Mouse (Mus musculus): ENCODE results near the gene Prkca. TPM values are rescaled to one million over a fixed set of nuclear protein-coding genes. Genes with fewer than 3 reads are reported as not detected.

Prkca gene
- total RNA-seq, 1 experiment, result 8.4 TPM

GRCm38 (mm10) chr11:108267066-108267465 is 76.7 kb downstream of the Prkca start:
- Histone ChIP-seq H3K4me3 (ENCODE audit: insufficient read depth in 1 of 2, low read depth in 1 of 2, low read length in 2 of 2, poor library complexity in 1 of 2, severe bottlenecking in 1 of 2) (no peak overlapping the region), H3K9me3 (ENCODE audit: control insufficient read depth, insufficient read depth, low read depth, low read length) (no peaks in the 10 kb centered on the region), H3K27ac (ENCODE audit: insufficient read depth, low read depth, low read length, poor library complexity, severe bottlenecking) (no peak overlapping the region), H3K36me3 (ENCODE audit: control insufficient read depth, insufficient read depth, low read length, poor library complexity, severe bottlenecking) (no peaks in the 10 kb centered on the region), H3K4me1 (ENCODE audit: control insufficient read depth in 2 of 2, insufficient read depth in 2 of 2, low read length in 2 of 2, poor library complexity in 1 of 2) (peaks cover 0 to 17% of the 10 kb centered on the region in 2 experiments; a peak in 2 of 4 replicates), H3K9ac (ENCODE audit: insufficient read depth, low read depth, low read length, poor library complexity, severe bottlenecking) (no peak overlapping the region)
- no peak for DNase-seq (ENCODE audit: low read depth, low spot score)
- TF ChIP-seq HCFC1 (IDR thresholded peaks at IDR 0.05; ENCODE audit: borderline replicate concordance, insufficient read depth, low read length), result no peak
- in situ Hi-C loops (cut with MboI; ENCODE audit: low sequenced_read_pairs in 2 of 2, unreplicated experiment in 2 of 2), result no loop called here

GRCm38 (mm10) chr11:108263868-108264267 is 79.9 kb downstream of the Prkca start:
- no peak overlapping the region for H3K27ac ChIP-seq (ENCODE audit: insufficient read depth, low read depth, low read length, poor library complexity, severe bottlenecking)
- TF ChIP-seq ZNF384 (IDR thresholded peaks at IDR 0.05; ENCODE audit: low read depth, low read length), result no peak
- TF ChIP-seq MAFK (IDR thresholded peaks at IDR 0.05; ENCODE audit: insufficient read depth, low read depth, low read length), result no peak
- TF ChIP-seq HCFC1 (IDR thresholded peaks at IDR 0.05; ENCODE audit: borderline replicate concordance, insufficient read depth, low read length), result no peak
- TF ChIP-seq CHD2 (IDR thresholded peaks at IDR 0.05; ENCODE audit: low read depth, low read length), result no peak
- no peak for TF ChIP-seq ZC3H11A (IDR thresholded peaks at IDR 0.05; ENCODE audit: borderline replicate concordance, low read depth, low read length)
- no peaks in the 10 kb centered on the region for H3K9me3 ChIP-seq (ENCODE audit: control insufficient read depth, insufficient read depth, low read depth, low read length)
- no peaks in the 10 kb centered on the region for H3K36me3 ChIP-seq (ENCODE audit: control insufficient read depth, insufficient read depth, low read length, poor library complexity, severe bottlenecking)
- no peak overlapping the region for H3K4me3 ChIP-seq (ENCODE audit: insufficient read depth in 1 of 2, low read depth in 1 of 2, low read length in 2 of 2, poor library complexity in 1 of 2, severe bottlenecking in 1 of 2)
- H3K4me1 ChIP-seq (ENCODE audit: control insufficient read depth in 2 of 2, insufficient read depth in 2 of 2, low read length in 2 of 2, poor library complexity in 1 of 2), result peaks cover 0 to 9% of the 10 kb centered on the region in 2 experiments; a peak in 1 of 4 replicates
- no peak for DNase-seq (ENCODE audit: low read depth, low spot score)
- in situ Hi-C loops (cut with MboI; ENCODE audit: low sequenced_read_pairs in 2 of 2, unreplicated experiment in 2 of 2), result no loop called here
- no peak overlapping the region for H3K9ac ChIP-seq (ENCODE audit: insufficient read depth, low read depth, low read length, poor library complexity, severe bottlenecking)

- Histone ChIP-seq H3K27ac (ENCODE audit: insufficient read depth, low read depth, low read length, poor library complexity, severe bottlenecking) (no peak overlapping the region), H3K9ac (ENCODE audit: insufficient read depth, low read depth, low read length, poor library complexity, severe bottlenecking) (no peak overlapping the region), H3K4me1 (ENCODE audit: control insufficient read depth in 2 of 2, insufficient read depth in 2 of 2, low read length in 2 of 2, poor library complexity in 1 of 2) (peaks cover 0 to 6% of the 10 kb centered on the region in 2 experiments; a peak in 1 of 4 replicates), H3K4me3 (ENCODE audit: insufficient read depth in 1 of 2, low read depth in 1 of 2, low read length in 2 of 2, poor library complexity in 1 of 2, severe bottlenecking in 1 of 2) (no peak overlapping the region), H3K9me3 (ENCODE audit: control insufficient read depth, insufficient read depth, low read depth, low read length) (no peaks in the 10 kb centered on the region), H3K36me3 (ENCODE audit: control insufficient read depth, insufficient read depth, low read length, poor library complexity, severe bottlenecking) (no peaks in the 10 kb centered on the region)
- in situ Hi-C loops (cut with MboI; ENCODE audit: low sequenced_read_pairs in 2 of 2, unreplicated experiment in 2 of 2), result no loop called here
- DNase-seq (ENCODE audit: low read depth, low spot score), result no peak
- no peak for TF ChIP-seq CHD2 (IDR thresholded peaks at IDR 0.05; ENCODE audit: low read depth, low read length)
- no peak for TF ChIP-seq MAFK (IDR thresholded peaks at IDR 0.05; ENCODE audit: insufficient read depth, low read depth, low read length)
- TF ChIP-seq ZC3H11A (IDR thresholded peaks at IDR 0.05; ENCODE audit: borderline replicate concordance, low read depth, low read length), result no peak
- TF ChIP-seq HCFC1 (IDR thresholded peaks at IDR 0.05; ENCODE audit: borderline replicate concordance, insufficient read depth, low read length), result no peak
- TF ChIP-seq ZNF384 (IDR thresholded peaks at IDR 0.05; ENCODE audit: low read depth, low read length), result no peak
Observed at GRCm38 (mm10) chr11:108263406-108263805, 80.3 kb downstream of the Prkca start.

DNA sequence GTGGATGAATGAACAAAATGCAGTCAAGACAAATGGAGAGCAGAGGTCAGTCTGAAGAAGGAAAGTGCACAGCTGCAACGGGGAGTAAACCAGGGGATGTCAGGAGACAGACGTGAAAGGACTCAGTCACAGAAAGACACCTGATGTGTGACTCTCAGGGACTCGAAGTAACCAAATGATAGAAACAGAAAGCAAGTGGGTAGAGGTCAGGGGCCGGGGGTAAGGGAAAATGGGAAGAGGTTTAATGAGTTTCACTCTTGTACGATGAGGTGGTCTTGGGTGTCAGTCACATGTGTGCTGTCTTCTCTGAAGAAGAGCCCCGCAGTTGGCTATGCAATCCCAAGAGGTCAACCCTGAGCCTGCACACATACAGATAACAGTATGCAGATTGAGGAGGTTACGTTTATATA is 82.0 kb downstream of the Prkca start:
- H3K27ac ChIP-seq (ENCODE audit: insufficient read depth, low read depth, low read length, poor library complexity, severe bottlenecking), result no peak overlapping the region
- TF ChIP-seq ZNF384 (IDR thresholded peaks at IDR 0.05; ENCODE audit: low read depth, low read length), result no peak
- no peak for TF ChIP-seq ZC3H11A (IDR thresholded peaks at IDR 0.05; ENCODE audit: borderline replicate concordance, low read depth, low read length)
- TF ChIP-seq HCFC1 (IDR thresholded peaks at IDR 0.05; ENCODE audit: borderline replicate concordance, insufficient read depth, low read length), result no peak
- TF ChIP-seq CHD2 (IDR thresholded peaks at IDR 0.05; ENCODE audit: low read depth, low read length), result no peak
- TF ChIP-seq MAFK (IDR thresholded peaks at IDR 0.05; ENCODE audit: insufficient read depth, low read depth, low read length), result no peak

More for the DNA sequence above, 82.0 kb downstream of the Prkca start:
- in situ Hi-C loops (cut with MboI; ENCODE audit: low sequenced_read_pairs in 2 of 2, unreplicated experiment in 2 of 2), result no loop called here
- Histone ChIP-seq H3K36me3 (ENCODE audit: control insufficient read depth, insufficient read depth, low read length, poor library complexity, severe bottlenecking) (no peaks in the 10 kb centered on the region), H3K9me3 (ENCODE audit: control insufficient read depth, insufficient read depth, low read depth, low read length) (no peaks in the 10 kb centered on the region), H3K4me1 (ENCODE audit: control insufficient read depth in 2 of 2, insufficient read depth in 2 of 2, low read length in 2 of 2, poor library complexity in 1 of 2) (peaks cover 0 to 5% of the 10 kb centered on the region in 2 experiments; a peak in 1 of 4 replicates), H3K4me3 (ENCODE audit: insufficient read depth in 1 of 2, low read depth in 1 of 2, low read length in 2 of 2, poor library complexity in 1 of 2, severe bottlenecking in 1 of 2) (no peak overlapping the region), H3K9ac (ENCODE audit: insufficient read depth, low read depth, low read length, poor library complexity, severe bottlenecking) (no peak overlapping the region)
- DNase-seq (ENCODE audit: low read depth, low spot score), result no peak
